In the genomic region with DNA sequence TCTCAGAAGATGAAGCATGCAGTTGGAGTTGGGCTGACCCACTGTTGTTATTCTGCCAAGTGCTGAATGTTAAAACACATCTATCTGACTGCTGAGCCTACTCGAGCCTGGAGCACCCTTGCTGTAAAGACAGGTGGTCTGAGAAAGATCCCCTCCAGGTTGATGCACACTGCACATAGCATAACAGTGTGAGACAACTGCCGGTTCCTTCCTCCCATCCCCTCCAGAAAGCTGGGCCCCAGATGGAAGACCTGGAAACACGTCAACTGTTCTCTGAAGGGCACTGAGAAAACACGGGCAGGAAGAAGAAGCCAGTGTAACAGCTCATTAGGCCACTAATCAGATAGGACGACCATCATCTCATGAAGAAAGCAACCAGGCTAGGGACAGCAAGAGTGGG, we compare ENCODE assay signal across 20 mouse cellular contexts. TPM values are rescaled to one million over a fixed set of nuclear protein-coding genes. Genes with fewer than 3 reads are reported as not detected.
DNase-seq lines count a peak whose midpoint lies in the region; ATAC-seq and TF ChIP-seq lines count a peak whose summit lies in the region.
"Had no signal": no experiment of that assay in that cellular context is flagged by ENCODE, and none has a peak within 500 bp of the region (broad histone marks: within the 10 kb centered on the region; RNA-seq: fewer than 3 reads in every experiment).

No protein-coding gene starts in this region.

- no peak overlapping the region for H3K4me2 ChIP-seq in heart, embryonic 12.5 days
- no peak overlapping the region for H3K4me2 ChIP-seq in midbrain, postnatal 0 days (ENCODE audit: low read depth, low read length, poor library complexity, severe bottlenecking)
- H3K4me2 ChIP-seq in midbrain, embryonic 11.5 days: no peak overlapping the region
- H3K4me2 ChIP-seq: embryonic facial prominence, embryonic 13.5 days; hindbrain, embryonic 14.5 days; midbrain, embryonic 15.5 days; neural tube, embryonic 12.5 days had no signal

- H3K27me3 ChIP-seq in heart, adult 2 months (ENCODE audit: control insufficient read depth, insufficient read depth, low read length): no peaks in the 10 kb centered on the region
- no peaks in the 10 kb centered on the region for H3K27me3 ChIP-seq in heart, embryonic 12.5 days (replicated peaks)
- H3K27me3 ChIP-seq in midbrain, postnatal 0 days (ENCODE audit: insufficient read depth, low read length): no peaks in the 10 kb centered on the region
- no peaks in the 10 kb centered on the region for H3K27me3 ChIP-seq in midbrain, embryonic 11.5 days (ENCODE audit: control insufficient read depth, insufficient read depth, low read length)
- H3K27me3 ChIP-seq: embryonic facial prominence, embryonic 13.5 days; midbrain, embryonic 15.5 days; neural tube, embryonic 12.5 days had no signal

- H3K9me3 ChIP-seq in heart, embryonic 12.5 days (replicated peaks): no peaks in the 10 kb centered on the region
- no peaks in the 10 kb centered on the region for H3K9me3 ChIP-seq in midbrain, postnatal 0 days (ENCODE audit: low read length)
- H3K9me3 ChIP-seq in midbrain, embryonic 11.5 days (ENCODE audit: control insufficient read depth, low read length): no peaks in the 10 kb centered on the region
- H3K9me3 ChIP-seq: embryonic facial prominence, embryonic 13.5 days; midbrain, embryonic 15.5 days; neural tube, embryonic 12.5 days had no signal

- ATAC-seq in heart, embryonic 12.5 days (ENCODE audit: insufficient number of reproducible peaks, low FRiP score): no peak
- no peak for ATAC-seq in midbrain, postnatal 0 days (ENCODE audit: low FRiP score)
- ATAC-seq in midbrain, embryonic 11.5 days (ENCODE audit: low FRiP score): no peak
- ATAC-seq: activated CD4-positive, CD25-positive, alpha-beta regulatory T cell, adult 4 months; liver, postnatal 0 days; midbrain, embryonic 15.5 days had no signal

- H3K79me2 ChIP-seq in heart, adult 2 months (replicated peaks; ENCODE audit: control insufficient read depth, insufficient read depth, low read length): peaks cover 5% of the 10 kb centered on the region; the same call in 1 of the 2 replicates

- peak; percentile 10 to 20 for DNase-seq in heart, adult 2 months
- DNase-seq in midbrain, postnatal 0 days (ENCODE audit: low spot score): peak; percentile 37
- DNase-seq in midbrain, embryonic 11.5 days (ENCODE audit: low spot score, missing footprints): no peak
- peak; percentile 74 for DNase-seq in cerebellum, adult 9-11 months
- DNase-seq in embryo, embryonic 11 days: no peak
- DNase-seq in frontal cortex, postnatal 10 days (ENCODE audit: low spot score in 2 of 2): no peak
- DNase-seq: adrenal gland, postnatal 36 days; gastrocnemius, postnatal 36 days; kidney, adult 18-20 months; kidney, postnatal 4 days; liver, postnatal 0 days; lung, postnatal 36 days; thymus, postnatal 4 days had no signal

- WGBS in heart, adult 2 months: 24% methylated on average over 5 of the region's 5 CpGs
- WGBS in heart, embryonic 12.5 days: 36% methylated on average over 5 of the region's 5 CpGs
- 70% methylated on average over 5 of the region's 5 CpGs for WGBS in midbrain, postnatal 0 days
- 87% methylated on average over 5 of the region's 5 CpGs for WGBS in midbrain, embryonic 11.5 days

- intact Hi-C loops in heart, adult 2 months (cut with DNase I): no loop called here

- no peak for TF ChIP-seq CTCF in heart, adult 2 months (IDR thresholded peaks at IDR 0.05)
- TF ChIP-seq CTCF in midbrain, postnatal 0 days (IDR thresholded peaks at IDR 0.05): no peak

- peaks cover 3% of the 10 kb centered on the region; the same call in 1 of the 2 replicates for H3K4me1 ChIP-seq in heart, adult 2 months (ENCODE audit: control insufficient read depth, insufficient read depth, low read length)
- peaks cover 10% of the 10 kb centered on the region for H3K4me1 ChIP-seq in heart, embryonic 12.5 days (replicated peaks)
- no peaks in the 10 kb centered on the region for H3K4me1 ChIP-seq in midbrain, postnatal 0 days (ENCODE audit: insufficient read depth, low read length)
- H3K4me1 ChIP-seq in midbrain, embryonic 11.5 days (ENCODE audit: control insufficient read depth, insufficient read depth, low read length): no peaks in the 10 kb centered on the region
- H3K4me1 ChIP-seq: midbrain, embryonic 15.5 days had no signal

- H3K36me3 ChIP-seq in heart, adult 2 months (ENCODE audit: control insufficient read depth, insufficient read depth, low read length): no peaks in the 10 kb centered on the region; the same call in none of the 2 replicates
- H3K36me3 ChIP-seq in heart, embryonic 12.5 days: peaks cover 20% of the 10 kb centered on the region; the same call in 1 of the 2 replicates
- no peaks in the 10 kb centered on the region; the same call in 1 of the 2 replicates for H3K36me3 ChIP-seq in midbrain, postnatal 0 days (ENCODE audit: insufficient read depth, low read length)
- H3K36me3 ChIP-seq in midbrain, embryonic 11.5 days (ENCODE audit: control insufficient read depth, insufficient read depth, low read length): peaks cover 4% of the 10 kb centered on the region; the same call in 1 of the 2 replicates
- H3K36me3 ChIP-seq: midbrain, embryonic 15.5 days had no signal

- H3K9ac ChIP-seq in heart, adult 2 months (ENCODE audit: low read depth, low read length): no peak overlapping the region; the same call in 1 of the 2 replicates
- no peak overlapping the region for H3K9ac ChIP-seq in heart, embryonic 12.5 days
- no peak overlapping the region for H3K9ac ChIP-seq in midbrain, postnatal 0 days (replicated peaks; ENCODE audit: low read length, poor library complexity, severe bottlenecking)
- H3K9ac ChIP-seq in midbrain, embryonic 11.5 days (ENCODE audit: low read length): no peak overlapping the region
- H3K9ac ChIP-seq: embryonic facial prominence, embryonic 13.5 days; hindbrain, embryonic 14.5 days; liver, postnatal 0 days; midbrain, embryonic 15.5 days; neural tube, embryonic 12.5 days had no signal

- H3K4me3 ChIP-seq in heart, adult 2 months: no peak overlapping the region
- no peak overlapping the region for H3K4me3 ChIP-seq in heart, embryonic 12.5 days
- no peak overlapping the region for H3K4me3 ChIP-seq in midbrain, postnatal 0 days (ENCODE audit: low read depth, low read length)
- H3K4me3 ChIP-seq in midbrain, embryonic 11.5 days (ENCODE audit: low read depth, low read length): no peak overlapping the region
- H3K4me3 ChIP-seq: embryonic facial prominence, embryonic 13.5 days; left cerebral cortex, adult 2 months; midbrain, embryonic 15.5 days; neural tube, embryonic 12.5 days had no signal

- TF ChIP-seq EP300 in heart, adult 2 months (IDR thresholded peaks at IDR 0.05; ENCODE audit: insufficient read depth, low read depth, low read length): no peak

- no peak overlapping the region for H3K27ac ChIP-seq in heart, adult 2 months
- H3K27ac ChIP-seq in heart, embryonic 12.5 days (ENCODE audit: poor library complexity, severe bottlenecking): no peak overlapping the region
- no peak overlapping the region for H3K27ac ChIP-seq in midbrain, postnatal 0 days (ENCODE audit: low read depth, low read length)
- no peak overlapping the region for H3K27ac ChIP-seq in midbrain, embryonic 11.5 days (ENCODE audit: low read depth, low read length)
- H3K27ac ChIP-seq: embryonic facial prominence, embryonic 13.5 days; hindbrain, embryonic 14.5 days; left cerebral cortex, adult 2 months; midbrain, embryonic 15.5 days; neural tube, embryonic 12.5 days had no signal

- TF ChIP-seq POLR2A in heart, adult 2 months (IDR thresholded peaks at IDR 0.05; ENCODE audit: insufficient read depth, low read depth, low read length): no peak

RNA-seq across cellular contexts. Expression of a gene that starts 48.3 kb away (rescaled TPM):
- total RNA-seq in heart, adult 2 months (2021): not detected
- 0.39 TPM in 1 of 2 replicates, not detected in the other for polyA plus RNA-seq in heart, adult 2 months (2012; rRNA removed)
- polyA plus RNA-seq in heart, embryonic 12.5 days (2016; fragmentation: Nextera tagmentation; extraction: Ambion mirVana): 0.48 and 0.78 TPM in 2 replicates
- 1.6 and 2.5 TPM in 2 replicates for total RNA-seq in midbrain, postnatal 0 days (2014; rRNA removed)
- polyA plus RNA-seq in midbrain, postnatal 0 days (2015; fragmentation: Nextera tagmentation; extraction: Ambion mirVana): 4.0 and 5.3 TPM in 2 replicates
- 2.4 and 2.6 TPM in 2 replicates for polyA plus RNA-seq in midbrain, embryonic 11.5 days (2014; fragmentation: Nextera tagmentation; extraction: Ambion mirVana)
- total RNA-seq: gastrocnemius, postnatal 36 days had no signal
- polyA plus RNA-seq: activated CD4-positive, CD25-positive, alpha-beta regulatory T cell, adult 4 months had no signal

RNA-seq across cellular contexts. Expression of a gene that starts 53.0 kb away (rescaled TPM):
- not detected for total RNA-seq in heart, adult 2 months (2021)
- not detected in 2 replicates for polyA plus RNA-seq in heart, adult 2 months (2012; rRNA removed)
- 0.13 and 0.15 TPM in 2 replicates for polyA plus RNA-seq in heart, embryonic 12.5 days (2016; fragmentation: Nextera tagmentation; extraction: Ambion mirVana)
- total RNA-seq in midbrain, postnatal 0 days (2014; rRNA removed): not detected in 2 replicates
- polyA plus RNA-seq in midbrain, postnatal 0 days (2015; fragmentation: Nextera tagmentation; extraction: Ambion mirVana): 0.11 and 0.16 TPM in 2 replicates
- not detected in 2 replicates for polyA plus RNA-seq in midbrain, embryonic 11.5 days (2014; fragmentation: Nextera tagmentation; extraction: Ambion mirVana)
- total RNA-seq: adrenal gland, postnatal 36 days; gastrocnemius, postnatal 36 days; left cerebral cortex, adult 2 months had no signal
- polyA plus RNA-seq: activated CD4-positive, CD25-positive, alpha-beta regulatory T cell, adult 4 months had no signal

Comparison
In these comparisons a context has a peak if more than half of its experiments do, and no peak if none do; other contexts are left out.
1. DNase-seq: peak in heart, adult 2 months (2 of 2), midbrain, postnatal 0 days (single experiment) and cerebellum, adult 9-11 months (single experiment); none in midbrain, embryonic 11.5 days (single experiment), embryo, embryonic 11 days (single experiment) and frontal cortex, postnatal 10 days (0 of 2).